8 mouse cellular contexts compared by ENCODE assay signal in genomic region chr7:112697162-112697841, GRCm38 (mm10). TPM values are rescaled to one million over a fixed set of nuclear protein-coding genes. Genes with fewer than 3 reads are reported as not detected.
DNase-seq lines count a peak whose midpoint lies in the region; ATAC-seq and TF ChIP-seq lines count a peak whose summit lies in the region.

No protein-coding gene starts in this region.

- H3K36me3 ChIP-seq in embryonic facial prominence, embryonic 10.5 days (replicated peaks): no peaks in the 10 kb centered on the region
- H3K36me3 ChIP-seq in heart, embryonic 10.5 days: no peaks in the 10 kb centered on the region
- no peaks in the 10 kb centered on the region for H3K36me3 ChIP-seq in lung, postnatal 0 days (ENCODE audit: insufficient read depth, low read length)

- peak; percentile 49 for DNase-seq in embryo, embryonic 10 days (ENCODE audit: low spot score)
- DNase-seq in embryo, embryonic 11 days: no peak
- peak; percentile 54 for DNase-seq in embryonic facial prominence, embryonic 10.5 days (ENCODE audit: low spot score)
- DNase-seq in heart, embryonic 10.5 days (ENCODE audit: low spot score): no peak
- peak; percentile 51 to 55 for DNase-seq in kidney, adult 8-10 months
- peak; percentile 92 for DNase-seq in lung, postnatal 0 days (ENCODE audit: low spot score)
- DNase-seq in testis, postnatal 10 days (ENCODE audit: low spot score): peak; percentile 68
- no peak for DNase-seq in left cerebral cortex, postnatal 14 days (ENCODE audit: low spot score in 2 of 2)

- peak overlapping the region; percentile 4; the same call in 1 of the 2 replicates for H3K4me3 ChIP-seq in embryonic facial prominence, embryonic 10.5 days
- peak overlapping the region; percentile 15 for H3K4me3 ChIP-seq in heart, embryonic 10.5 days
- no peak overlapping the region for H3K4me3 ChIP-seq in lung, postnatal 0 days (ENCODE audit: low read depth, low read length)

- WGBS in embryonic facial prominence, embryonic 10.5 days: 9% methylated on average over 10 of the region's 10 CpGs
- WGBS in heart, embryonic 10.5 days: 11% methylated on average over 10 of the region's 10 CpGs
- 4% methylated on average over 10 of the region's 10 CpGs for WGBS in lung, postnatal 0 days

- no peaks in the 10 kb centered on the region for H3K9me3 ChIP-seq in embryonic facial prominence, embryonic 10.5 days
- H3K9me3 ChIP-seq in heart, embryonic 10.5 days: no peaks in the 10 kb centered on the region
- no peaks in the 10 kb centered on the region for H3K9me3 ChIP-seq in lung, postnatal 0 days (ENCODE audit: low read length)

- peak overlapping the region; percentile 78 for H3K27ac ChIP-seq in embryonic facial prominence, embryonic 10.5 days (replicated peaks)
- H3K27ac ChIP-seq in heart, embryonic 10.5 days: peak overlapping the region; percentile 89
- H3K27ac ChIP-seq in lung, postnatal 0 days (ENCODE audit: low read length): peak overlapping the region; percentile 82

- no peaks in the 10 kb centered on the region for H3K27me3 ChIP-seq in embryonic facial prominence, embryonic 10.5 days (replicated peaks; ENCODE audit: low read depth, poor library complexity, severe bottlenecking)
- no peaks in the 10 kb centered on the region for H3K27me3 ChIP-seq in heart, embryonic 10.5 days (ENCODE audit: insufficient read depth, poor library complexity, severe bottlenecking)
- no peaks in the 10 kb centered on the region for H3K27me3 ChIP-seq in lung, postnatal 0 days (replicated peaks; ENCODE audit: insufficient read depth, low read length)

- peaks cover 89% of the 10 kb centered on the region for H3K4me1 ChIP-seq in embryonic facial prominence, embryonic 10.5 days
- peaks cover 91% of the 10 kb centered on the region for H3K4me1 ChIP-seq in heart, embryonic 10.5 days
- peaks cover 24% of the 10 kb centered on the region; the same call in 1 of the 2 replicates for H3K4me1 ChIP-seq in lung, postnatal 0 days (ENCODE audit: insufficient read depth, low read depth, low read length)

- ATAC-seq in lung, postnatal 0 days: peak; percentile 85

- no peak overlapping the region for H3K9ac ChIP-seq in lung, postnatal 0 days (replicated peaks; ENCODE audit: low read depth)

- TF ChIP-seq CTCF in lung, postnatal 0 days (IDR thresholded peaks at IDR 0.05): no peak

- intact Hi-C loops in left cerebral cortex, postnatal 14 days (cut with DNase I): no loop called here

- peak overlapping the region; percentile 20; the same call in 1 of the 2 replicates for H3K4me2 ChIP-seq in lung, postnatal 0 days (replicated peaks; ENCODE audit: low read depth, low read length)

- TF ChIP-seq EP300 in lung, postnatal 0 days (IDR thresholded peaks at IDR 0.05): peak; percentile 71

RNA-seq across cellular contexts. Expression of gene Tead1, which starts 18.2 kb away (rescaled TPM):
- polyA plus RNA-seq in embryonic facial prominence, embryonic 10.5 days (2016; fragmentation: Nextera tagmentation; extraction: Ambion mirVana): 20.2 and 23.5 TPM in 2 replicates
- polyA plus RNA-seq in heart, embryonic 10.5 days (2016; fragmentation: Nextera tagmentation; extraction: Ambion mirVana): 19.7 and 27.2 TPM in 2 replicates
- polyA plus RNA-seq in lung, postnatal 0 days (2015; fragmentation: Nextera tagmentation; extraction: Ambion mirVana): 23.0 and 28.8 TPM in 2 replicates
- 10 to 100 TPM; 14.3 to 15.8 TPM for total RNA-seq in left cerebral cortex, postnatal 14 days (2021)

Comparison
In these comparisons a context has a peak if more than half of its experiments do, and no peak if none do; other contexts are left out.
1. DNase-seq: peak in embryo, embryonic 10 days (single experiment), embryonic facial prominence, embryonic 10.5 days (single experiment), kidney, adult 8-10 months (2 of 2), lung, postnatal 0 days (single experiment) and testis, postnatal 10 days (single experiment); none in embryo, embryonic 11 days (single experiment), heart, embryonic 10.5 days (single experiment) and left cerebral cortex, postnatal 14 days (0 of 2).
2. Peak in every context shown above with its lines, with median percentiles within 50 percentile points of each other: H3K27ac ChIP-seq.